Mouse (Mus musculus) spleen, adult 10 weeks (tissue): ENCODE results near the gene Itih1. TPM values are rescaled to one million over a fixed set of nuclear protein-coding genes. Genes with fewer than 3 reads are reported as not detected.

Experiments
- polyA plus RNA-seq: library from polyadenylated mRNA; stranded (reverse); fragments of 350-450 nt; fragmentation: Illumina TruSeq; extraction: RNeasy Lipid Tissue Mini Kit (QIAGEN cat#74804); gene quantifications from one replicate; pipeline ENCODE4 v1.2.3, GENCODE M21; 2015; ENCODE audit warnings: low replicate concordance; ENCODE audit not compliant: insufficient read depth

The Itih1 gene
- polyA plus RNA-seq, result not detected

DNA sequence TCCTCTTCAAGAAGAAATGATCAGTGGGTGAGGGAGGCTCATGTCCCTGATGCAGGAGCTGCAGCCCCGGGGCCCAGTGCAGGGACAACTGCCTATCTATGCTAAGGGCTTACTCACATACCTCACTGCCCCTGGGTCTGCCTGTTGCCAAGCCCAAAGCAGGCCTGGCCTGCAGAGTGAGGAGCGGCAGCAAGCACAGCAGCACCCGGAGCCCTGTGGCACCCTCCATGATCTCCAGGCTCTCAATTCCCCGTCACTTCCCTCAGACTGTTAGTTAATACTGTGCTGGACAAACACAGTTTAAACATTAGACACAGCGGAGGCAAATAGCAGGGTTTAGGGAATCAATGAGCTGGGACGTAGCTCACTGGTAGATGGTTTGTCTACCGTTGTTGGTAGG is at the start of gene Itih1:
Gene Itih1, minus strand, starts transcription at position 252 of the 400 bp plus-strand sequence.

DNA sequence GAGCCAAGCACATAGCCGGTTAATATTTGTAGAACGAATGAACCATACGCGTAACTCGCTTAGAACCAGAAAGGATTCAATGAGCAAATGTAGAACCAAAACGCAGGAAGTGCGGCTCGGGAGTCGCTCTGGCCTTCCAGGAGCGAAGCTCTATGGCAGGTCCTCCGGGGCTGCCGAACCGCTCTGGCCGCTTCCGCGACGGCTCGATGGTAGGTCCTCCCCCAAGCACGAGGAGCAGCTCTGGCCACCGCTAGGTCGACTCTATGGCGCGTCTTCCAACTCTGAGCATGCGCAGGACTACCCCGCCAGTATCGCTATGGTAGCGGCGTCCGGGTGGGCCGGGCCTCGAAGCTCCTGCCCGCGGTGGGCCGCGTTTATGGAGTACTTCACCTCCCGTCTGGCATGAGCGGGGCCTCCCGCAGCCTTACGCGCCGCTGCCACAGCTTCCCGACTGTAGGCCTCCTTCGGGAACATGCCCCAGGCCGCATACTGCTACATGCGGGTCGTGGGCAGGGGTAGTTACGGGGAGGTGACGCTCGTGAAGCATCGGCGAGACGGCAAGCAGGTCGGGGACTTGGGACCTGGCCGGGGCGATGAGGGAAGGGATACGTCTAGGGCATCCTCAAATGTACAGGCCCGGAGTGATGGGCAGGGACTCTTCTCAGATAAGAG is 8.2 kb upstream of the Itih1 start, which contains the start of gene Nek4:
Gene Nek4, plus strand, starts transcription at position 224 of the 672 bp plus-strand sequence.

GRCm38 (mm10) chr14:30923375-30924105 is 19.5 kb downstream of the Itih1 start, which contains the start of gene Itih3:
Gene Itih3, minus strand, starts transcription at chr14:30923760.

GRCm38 (mm10) chr14:30886204-30886603 is 56.9 kb downstream of the Itih1 start, which contains the start of gene Itih4:
Gene Itih4, plus strand, starts transcription at chr14:30886476.

Other genes starting within 250 kb of the Itih1 start
- gene Sfmbt1, start 228.4 kb downstream of the Itih1 start, polyA plus RNA-seq, result 15.8 TPM
- 14.4 TPM for gene Tmem110, start 117.7 kb downstream of the Itih1 start, polyA plus RNA-seq
- 5.7 TPM for gene Mustn1, start 64.1 kb downstream of the Itih1 start, polyA plus RNA-seq
- gene Itih4, start 56.8 kb downstream of the Itih1 start, polyA plus RNA-seq, result 0.52 TPM
- gene Itih3, start 19.5 kb downstream of the Itih1 start, polyA plus RNA-seq, result 2.7 TPM
- gene Nek4, start 8.1 kb upstream of the Itih1 start, polyA plus RNA-seq, result 9.1 TPM
- 61.0 TPM for gene Glt8d1, start 58.1 kb upstream of the Itih1 start, polyA plus RNA-seq
- gene Spcs1, start 58.4 kb upstream of the Itih1 start, polyA plus RNA-seq, result 271 TPM
- 58.5 TPM for gene Pbrm1, start 75.8 kb upstream of the Itih1 start, polyA plus RNA-seq
- gene Gnl3, start 75.9 kb upstream of the Itih1 start, polyA plus RNA-seq, result 151 TPM
- gene Smim4, start 185.7 kb upstream of the Itih1 start, polyA plus RNA-seq, result 17.8 TPM
- 3.0 TPM for gene Nt5dc2, start 187.8 kb upstream of the Itih1 start, polyA plus RNA-seq
- gene Stab1, start 225.4 kb upstream of the Itih1 start, polyA plus RNA-seq, result 24.1 TPM